Mouse (Mus musculus): Measurements from ENCODE around the gene Rufy1. TPM values are rescaled to one million over a fixed set of nuclear protein-coding genes. Genes with fewer than 3 reads are reported as not detected.

Gene Rufy1
- total and polyA plus RNA-seq, 2 experiments from 2014 or later: 22.6 to 25.0 TPM

- peak; percentile 16; the same call in 1 of the 2 replicates for ATAC-seq
- no peak for TF ChIP-seq CTCF (IDR thresholded peaks at IDR 0.05; ENCODE audit: low read depth)
- no peaks in the 10 kb centered on the region for H3K27me3 ChIP-seq (ENCODE audit: insufficient read depth, low read length)
- H3K4me1 ChIP-seq (ENCODE audit: insufficient read depth): no peaks in the 10 kb centered on the region; the same call in 1 of the 2 replicates
- H3K9me3 ChIP-seq (ENCODE audit: low read length): no peaks in the 10 kb centered on the region
- H3K36me3 ChIP-seq (ENCODE audit: insufficient read depth): no peaks in the 10 kb centered on the region
- peak overlapping the region; percentile 95 for H3K27ac ChIP-seq (ENCODE audit: low read depth, low read length)
- peak; percentile 35 for DNase-seq
- peak overlapping the region; percentile 70 for H3K4me3 ChIP-seq (ENCODE audit: low read depth, low read length)
- 29% methylated on average over 32 of the region's 32 CpGs for WGBS
- H3K9ac ChIP-seq: peak overlapping the region; percentile 86
- H3K4me2 ChIP-seq (ENCODE audit: low read depth): peak overlapping the region; percentile 70
These were observed 476 bp upstream of the Rufy1 start for GRCm38 (mm10) chr11:50431134-50432068.

DNA sequence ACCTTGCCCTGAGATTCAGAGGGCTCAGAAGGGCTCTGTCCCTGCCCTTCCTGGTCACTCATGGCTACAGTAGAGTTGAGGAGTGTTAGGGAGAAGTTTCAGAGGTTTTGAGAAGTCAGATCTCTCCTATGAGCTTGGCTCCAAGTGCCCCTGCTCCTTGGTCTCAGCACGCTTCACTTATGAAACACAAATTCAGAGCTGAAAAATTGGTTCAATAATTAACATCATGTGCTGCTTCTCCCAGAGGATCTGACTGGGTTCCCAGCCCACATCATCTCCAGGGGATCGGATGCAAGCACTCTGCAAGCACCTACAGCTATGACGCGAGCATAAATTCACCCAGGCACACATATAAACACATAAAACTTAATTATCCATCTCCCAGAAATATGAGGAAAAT is 4.9 kb downstream of the Rufy1 start:
- Histone ChIP-seq H3K4me1 (ENCODE audit: insufficient read depth) (peaks cover 4% of the 10 kb centered on the region; the same call in 1 of the 2 replicates), H3K27ac (ENCODE audit: low read depth, low read length) (no peak overlapping the region), H3K9ac (no peak overlapping the region), H3K4me2 (ENCODE audit: low read depth) (no peak overlapping the region), H3K9me3 (ENCODE audit: low read length) (no peaks in the 10 kb centered on the region), H3K36me3 (ENCODE audit: insufficient read depth) (no peaks in the 10 kb centered on the region), H3K4me3 (ENCODE audit: low read depth, low read length) (no peak overlapping the region), H3K27me3 (ENCODE audit: insufficient read depth, low read length) (no peaks in the 10 kb centered on the region)
- TF ChIP-seq CTCF (IDR thresholded peaks at IDR 0.05; ENCODE audit: low read depth): no peak
- DNase-seq (no peak), ATAC-seq (no peak)
- 94% methylated on average over 4 of the region's 4 CpGs for WGBS

GRCm38 (mm10) chr11:50421934-50422780 is 8.8 kb downstream of the Rufy1 start:
- no peaks in the 10 kb centered on the region for H3K9me3 ChIP-seq (ENCODE audit: low read length)
- WGBS: 26% methylated on average over 22 of the region's 22 CpGs
- peak overlapping the region; percentile 62 for H3K27ac ChIP-seq (ENCODE audit: low read depth, low read length)
- H3K4me3 ChIP-seq (ENCODE audit: low read depth, low read length): peak overlapping the region; percentile 35
- peak overlapping the region; percentile 59 for H3K4me2 ChIP-seq (ENCODE audit: low read depth)
- DNase-seq (peak; percentile 94), ATAC-seq (peak; percentile 99)
- no peak for TF ChIP-seq CTCF (IDR thresholded peaks at IDR 0.05; ENCODE audit: low read depth)
- H3K27me3 ChIP-seq (ENCODE audit: insufficient read depth, low read length): no peaks in the 10 kb centered on the region
- peak overlapping the region; percentile 39 for H3K9ac ChIP-seq
- H3K4me1 ChIP-seq (ENCODE audit: insufficient read depth): peaks cover 4% of the 10 kb centered on the region; the same call in 1 of the 2 replicates
- H3K36me3 ChIP-seq (ENCODE audit: insufficient read depth): peaks cover 20% of the 10 kb centered on the region

DNA sequence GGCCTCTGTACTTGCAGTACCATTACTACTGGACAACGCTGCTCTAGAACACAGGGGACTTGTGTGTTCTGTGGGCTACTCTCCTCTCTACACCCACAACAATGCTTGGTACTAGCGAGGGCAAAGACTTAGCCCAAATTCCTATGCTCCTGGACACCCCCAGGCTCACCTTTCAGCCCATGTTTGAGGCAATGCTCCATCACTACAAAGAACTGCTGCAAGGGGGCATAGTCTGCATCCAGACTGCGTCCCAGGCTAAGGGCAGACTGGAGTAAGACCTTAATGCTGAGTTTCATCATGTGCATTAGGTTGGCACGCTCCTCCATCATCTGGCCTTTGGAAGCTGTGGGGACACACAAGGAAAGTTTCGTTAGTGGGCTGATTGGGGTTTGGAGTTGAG is 9.5 kb downstream of the Rufy1 start:
- 0 out of 2 replicates have a peak, but pooled peaks have one; percentile 3 for TF ChIP-seq CTCF (IDR thresholded peaks at IDR 0.05; ENCODE audit: low read depth)
- H3K27me3 ChIP-seq (ENCODE audit: insufficient read depth, low read length): no peaks in the 10 kb centered on the region
- no peaks in the 10 kb centered on the region for H3K9me3 ChIP-seq (ENCODE audit: low read length)
- ATAC-seq (peak; percentile 5), DNase-seq (no peak)
- H3K4me3 ChIP-seq (ENCODE audit: low read depth, low read length): peak overlapping the region; percentile 35
- 43% methylated on average over 5 of the region's 5 CpGs for WGBS
- H3K4me2 ChIP-seq (ENCODE audit: low read depth): peak overlapping the region; percentile 59
- peak overlapping the region; percentile 39 for H3K9ac ChIP-seq
- H3K4me1 ChIP-seq (ENCODE audit: insufficient read depth): peaks cover 4% of the 10 kb centered on the region; the same call in 1 of the 2 replicates
- H3K36me3 ChIP-seq (ENCODE audit: insufficient read depth): peaks cover 27% of the 10 kb centered on the region
- no peak overlapping the region for H3K27ac ChIP-seq (ENCODE audit: low read depth, low read length)

DNA sequence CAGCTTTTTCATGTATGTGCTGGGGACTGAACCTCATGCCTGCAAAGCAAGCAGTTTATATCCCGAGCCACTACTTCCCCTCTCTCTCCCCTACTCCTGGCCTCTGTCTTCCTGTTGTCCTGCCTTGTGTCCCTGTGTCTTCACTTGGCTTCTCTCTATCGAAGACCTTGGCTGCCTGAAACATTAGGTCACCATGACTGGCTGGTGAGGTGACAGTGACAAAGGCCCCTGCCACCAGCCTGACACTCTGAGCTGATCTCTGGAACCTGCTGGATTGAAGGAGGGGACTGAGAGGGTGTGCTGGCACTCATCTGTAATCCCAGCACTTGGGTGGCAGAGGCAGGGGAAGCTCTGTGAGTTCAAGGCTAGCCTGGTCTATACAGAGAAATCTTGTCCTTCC is 13.1 kb downstream of the Rufy1 start:
- no peak for TF ChIP-seq CTCF (IDR thresholded peaks at IDR 0.05; ENCODE audit: low read depth)
- no peak for DNase-seq
- no peaks in the 10 kb centered on the region for H3K27me3 ChIP-seq (ENCODE audit: insufficient read depth, low read length)
- H3K27ac ChIP-seq (ENCODE audit: low read depth, low read length): no peak overlapping the region
- H3K4me1 ChIP-seq (ENCODE audit: insufficient read depth): peaks cover 4% of the 10 kb centered on the region; the same call in 1 of the 2 replicates
- no peaks in the 10 kb centered on the region for H3K9me3 ChIP-seq (ENCODE audit: low read length)
- no peak for ATAC-seq
- 72% methylated on average over 2 of the region's 2 CpGs for WGBS
- H3K9ac ChIP-seq: no peak overlapping the region
- peaks cover 44% of the 10 kb centered on the region for H3K36me3 ChIP-seq (ENCODE audit: insufficient read depth)
- no peak overlapping the region for H3K4me2 ChIP-seq (ENCODE audit: low read depth)
- H3K4me3 ChIP-seq (ENCODE audit: low read depth, low read length): no peak overlapping the region

DNA sequence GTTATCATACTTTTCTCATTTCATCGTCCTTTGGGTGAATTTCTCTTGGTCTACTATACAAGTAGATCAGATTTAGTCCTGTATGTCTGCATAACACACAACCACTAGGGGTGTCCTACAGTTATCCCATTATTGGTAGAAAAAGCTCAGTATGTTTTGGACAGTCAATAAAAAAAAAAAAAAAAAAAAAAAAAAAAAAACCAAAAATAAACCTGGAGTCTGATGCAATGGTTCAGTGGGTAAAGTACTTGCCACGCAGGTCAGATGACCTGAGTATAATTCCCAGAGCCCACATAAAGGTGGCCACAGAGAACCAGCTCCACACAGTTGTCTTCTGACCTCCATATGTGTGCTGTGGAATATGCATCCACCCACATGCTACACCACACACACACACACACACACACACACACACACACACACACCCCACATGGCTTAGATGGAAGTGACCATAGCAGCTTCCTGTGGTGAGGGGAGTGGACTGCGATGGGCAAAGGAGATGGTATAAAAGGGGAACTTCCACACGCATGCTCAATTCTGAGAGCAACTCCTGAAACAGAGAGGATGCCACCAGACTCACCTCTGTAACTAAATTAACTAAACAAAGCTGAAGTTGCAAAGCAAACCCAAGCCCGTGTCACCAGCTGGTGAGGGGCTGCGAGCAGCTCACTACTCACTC is 15.2 kb downstream of the Rufy1 start:
- no peaks in the 10 kb centered on the region for H3K4me1 ChIP-seq (ENCODE audit: insufficient read depth)
- TF ChIP-seq CTCF (IDR thresholded peaks at IDR 0.05; ENCODE audit: low read depth): no peak
- H3K27me3 ChIP-seq (ENCODE audit: insufficient read depth, low read length): no peaks in the 10 kb centered on the region
- no peaks in the 10 kb centered on the region for H3K9me3 ChIP-seq (ENCODE audit: low read length)
- no peak overlapping the region for H3K9ac ChIP-seq
- DNase-seq: no peak
- no peak overlapping the region for H3K4me2 ChIP-seq (ENCODE audit: low read depth)
- H3K4me3 ChIP-seq (ENCODE audit: low read depth, low read length): no peak overlapping the region
- no peak for ATAC-seq
- whole genome bisulfite sequencing: 92% methylated on average over 6 of the region's 6 CpGs
- peaks cover 47% of the 10 kb centered on the region for H3K36me3 ChIP-seq (ENCODE audit: insufficient read depth)
- no peak overlapping the region for H3K27ac ChIP-seq (ENCODE audit: low read depth, low read length)
